Mouse (Mus musculus) bone marrow, adult 2 months (tissue): ENCODE measurements around the gene Cd5l. TPM values are rescaled to one million over a fixed set of nuclear protein-coding genes. Genes with fewer than 3 reads are reported as not detected.

ENCODE experiments used
- H3K27ac ChIP-seq: fragments of 200-500 bp; 2 replicates; pipeline ENCODE4 v1.5.1; 2012; ENCODE audit warnings: low read depth, mild to moderate bottlenecking, control low read depth, inconsistent platforms, low read length; ENCODE audit not compliant: control insufficient read depth, poor library complexity, insufficient read depth
- H3K4me1 ChIP-seq: fragments of 200-500 bp; 2 replicates; pipeline ENCODE4 v1.6.1; 2011; ENCODE audit warnings: low read length; ENCODE audit not compliant: control insufficient read depth, insufficient read depth
- H3K4me3 ChIP-seq: fragments of 200-500 bp; replicated peaks from 2 replicates; pipeline ENCODE3; 2011; ENCODE audit warnings: mild to moderate bottlenecking, low read depth, low read length, control low read depth; ENCODE audit not compliant: control insufficient read depth
- CTCF ChIP-seq: fragments of 200-500 bp; IDR thresholded peaks from 2 replicates; pipeline ENCODE4 v1.5.1; 2011; ENCODE audit warnings: low read length, control low read depth; ENCODE audit not compliant: control insufficient read depth, insufficient read depth
- POLR2A ChIP-seq: fragments of 200-500 bp; IDR thresholded peaks from 2 replicates; pipeline ENCODE4 v1.6.1; 2011; ENCODE audit warnings: low read depth, mild to moderate bottlenecking, control low read depth, low read length, borderline replicate concordance; ENCODE audit not compliant: control insufficient read depth
- WGBS: fragments of 180-500 bp; shearing (Covaris S2); methylation state at CpG from one replicate; pipeline ENCODE4 v1.1.7; 2018; 5-methylcytosine and 5-hydroxymethylcytosine counted together
- polyA plus RNA-seq: library from polyadenylated mRNA; stranded (reverse); fragments of >200 nt; gene quantifications from 2 replicates; pipeline ENCODE4 v1.2.4, GENCODE M21; 2011; ENCODE audit warnings: low replicate concordance; ENCODE audit not compliant: missing spikeins, insufficient read depth, insufficient read length

Cd5l gene
- polyA plus RNA-seq, 1 experiment, result 18.0 TPM

GRCm38 (mm10) chr3:87383308-87383707 lies 25.6 kb downstream of the Cd5l start:
- Histone ChIP-seq H3K4me3 (no peak overlapping the region), H3K4me1 (no peaks in the 10 kb centered on the region; the same call in none of the 2 replicates), H3K27ac (no peak overlapping the region)
- TF ChIP-seq CTCF, result no peak
- no peak for TF ChIP-seq POLR2A
- 81% methylated on average over 3 of the region's 3 CpGs for WGBS

GRCm38 (mm10) chr3:87385105-87385504 lies 27.4 kb downstream of the Cd5l start:
- no peak overlapping the region for H3K4me3 ChIP-seq
- H3K4me1 ChIP-seq, result no peaks in the 10 kb centered on the region; the same call in none of the 2 replicates
- H3K27ac ChIP-seq, result no peak overlapping the region
- WGBS, result 71% methylated on average over 9 of the region's 9 CpGs
- TF ChIP-seq CTCF (no peak), POLR2A (no peak)

- Histone ChIP-seq H3K27ac (no peak overlapping the region), H3K4me3 (no peak overlapping the region), H3K4me1 (no peaks in the 10 kb centered on the region)
- 75% methylated on average over 1 of the region's 1 CpGs for WGBS
- no peak for TF ChIP-seq POLR2A
- no peak for TF ChIP-seq CTCF
Measured at GRCm38 (mm10) chr3:87390935-87391334, 33.3 kb downstream of the Cd5l start.

- no peak overlapping the region for H3K4me3 ChIP-seq
- 64% methylated on average over 4 of the region's 4 CpGs for WGBS
- H3K4me1 ChIP-seq, result no peaks in the 10 kb centered on the region; the same call in 1 of the 2 replicates
- TF ChIP-seq CTCF (no peak), POLR2A (no peak)
- no peak overlapping the region for H3K27ac ChIP-seq
Measured at GRCm38 (mm10) chr3:87398809-87399208, 41.1 kb downstream of the Cd5l start.

GRCm38 (mm10) chr3:87399906-87400305 lies 42.2 kb downstream of the Cd5l start:
- Histone ChIP-seq H3K27ac (no peak overlapping the region), H3K4me3 (no peak overlapping the region), H3K4me1 (no peaks in the 10 kb centered on the region; the same call in 1 of the 2 replicates)
- TF ChIP-seq CTCF, result no peak
- TF ChIP-seq POLR2A, result no peak
- WGBS, result 69% methylated on average over 4 of the region's 4 CpGs

- WGBS, result under 1% methylated on average over 5 of the region's 5 CpGs
- no peak for TF ChIP-seq POLR2A
- TF ChIP-seq CTCF, result no peak
- H3K4me1 ChIP-seq, result no peaks in the 10 kb centered on the region; the same call in 1 of the 2 replicates
- no peak overlapping the region for H3K4me3 ChIP-seq
- peak overlapping the region; percentile 53; the same call in 1 of the 2 replicates for H3K27ac ChIP-seq
Measured at GRCm38 (mm10) chr3:87401321-87401720, 43.6 kb downstream of the Cd5l start.

GRCm38 (mm10) chr3:87408171-87408570 lies 50.5 kb downstream of the Cd5l start:
- no peak overlapping the region for H3K4me3 ChIP-seq
- 9% methylated on average over 4 of the region's 4 CpGs for WGBS
- H3K4me1 ChIP-seq, result no peaks in the 10 kb centered on the region; the same call in 1 of the 2 replicates
- TF ChIP-seq POLR2A (no peak), CTCF (peak; percentile 75)
- H3K27ac ChIP-seq, result no peak overlapping the region

- 84% methylated on average over 4 of the region's 4 CpGs for WGBS
Measured at GRCm38 (mm10) chr3:87409196-87409935, 51.7 kb downstream of the Cd5l start.

GRCm38 (mm10) chr3:87410605-87411004 lies 52.9 kb downstream of the Cd5l start:
- no peak for TF ChIP-seq CTCF
- TF ChIP-seq POLR2A, result no peak
- Histone ChIP-seq H3K4me3 (no peak overlapping the region), H3K4me1 (no peaks in the 10 kb centered on the region; the same call in 1 of the 2 replicates), H3K27ac (no peak overlapping the region)
- WGBS, result 71% methylated on average over 6 of the region's 6 CpGs

More at GRCm38 (mm10) chr3:87409196-87409935, 51.7 kb downstream of the Cd5l start:
- Histone ChIP-seq H3K4me1 (no peaks in the 10 kb centered on the region; the same call in 1 of the 2 replicates), H3K27ac (no peak overlapping the region), H3K4me3 (no peak overlapping the region)
- TF ChIP-seq CTCF, result no peak
- TF ChIP-seq POLR2A, result no peak
